Mouse (Mus musculus) spleen, adult 12 weeks (tissue): ENCODE measurements around the gene Btbd35f14.
"Not testable (repeated sequence)": the region's sequence is repeated elsewhere in the genome, so short reads cannot be mapped to it uniquely, and the experiment has no call there.

Source experiments
- DNase-seq: peaks from one replicate; pipeline ENCODE4 v3.0.0; 2022; ENCODE audit warnings: low spot score

The Btbd35f14 gene

DNA sequence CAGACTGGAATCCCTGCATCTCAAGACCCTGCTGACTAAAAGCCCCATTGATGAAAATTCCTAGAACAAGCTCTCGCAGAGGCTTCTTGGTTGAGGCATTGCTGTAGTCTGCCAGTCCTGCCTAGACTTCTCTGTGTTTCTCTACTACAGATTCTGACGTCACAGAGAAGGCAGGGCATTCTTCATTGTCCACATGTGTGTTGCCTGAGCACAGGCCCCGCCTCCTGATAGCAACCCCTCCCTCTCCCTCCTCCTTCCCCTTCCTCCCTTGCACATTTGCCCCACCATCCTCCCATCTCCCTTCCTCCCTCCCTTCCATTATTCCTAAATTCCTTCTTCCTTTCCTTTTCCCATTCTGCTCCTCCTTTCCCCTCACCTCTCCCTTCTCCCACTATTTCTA is at the start of gene Btbd35f14:
Btbd35f14 (minus strand) TSS at position 101 of the 400 bp plus-strand sequence.
- DNase-seq: not testable (repeated sequence)

- not testable (repeated sequence) for DNase-seq
These were observed 45.3 kb downstream of the Btbd35f14 start, which contains the start of gene Btbd35f13 for GRCm38 (mm10) chrX:33656872-33657271. Gene Btbd35f13, plus strand, starts transcription at chrX:33657172.
